12 mouse cellular contexts compared by ENCODE assay signal in the genomic region with DNA sequence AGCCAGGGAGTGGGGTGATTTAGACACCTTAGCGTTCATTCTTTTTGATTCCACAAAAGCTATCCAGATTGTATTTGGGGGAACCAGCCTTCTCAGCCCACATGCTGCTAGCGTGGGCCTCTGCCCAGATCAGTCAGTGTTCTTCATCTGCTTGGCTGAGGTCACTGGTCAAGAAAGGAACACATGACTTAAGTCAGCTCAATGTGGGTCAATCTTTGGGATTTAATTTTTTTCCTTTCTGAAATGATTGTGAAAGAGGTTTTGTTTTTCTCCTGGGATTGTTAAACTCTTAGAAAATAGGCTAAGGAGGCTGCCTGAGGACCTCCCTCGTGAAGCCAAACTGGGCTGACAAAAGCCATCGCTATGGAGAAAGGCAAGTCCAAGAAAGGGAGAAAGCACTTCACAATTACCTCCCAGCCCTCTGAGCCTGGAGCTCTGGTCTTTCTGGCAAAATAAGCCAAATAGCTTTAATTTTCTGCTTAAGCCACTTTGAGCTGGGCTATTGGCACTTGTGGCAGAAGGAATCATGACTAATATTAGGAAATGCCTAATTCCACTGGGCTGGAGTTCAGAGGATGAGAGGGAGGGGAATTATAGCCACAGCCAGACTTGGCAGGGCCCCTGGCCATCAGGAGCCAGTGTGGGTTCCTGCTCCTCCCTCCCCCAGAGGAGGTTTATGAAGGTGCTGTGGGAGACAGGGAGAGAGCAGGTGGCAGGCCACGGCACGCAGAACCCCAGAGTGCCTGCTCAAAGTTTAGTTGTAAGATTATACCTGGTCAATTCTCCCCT. TPM values are rescaled to one million over a fixed set of nuclear protein-coding genes. Genes with fewer than 3 reads are reported as not detected.
DNase-seq lines count a peak whose midpoint lies in the region; ATAC-seq and TF ChIP-seq lines count a peak whose summit lies in the region.
"Had no signal": no experiment of that assay in that cellular context is flagged by ENCODE, and none has a peak within 500 bp of the region (broad histone marks: within the 10 kb centered on the region; RNA-seq: fewer than 3 reads in every experiment).

No protein-coding gene starts in this region.

- peak; percentile 55 for DNase-seq in adrenal gland, postnatal 14 days
- DNase-seq in adrenal gland, postnatal 25 days: no peak
- DNase-seq in Muller cell, postnatal 12 days (ENCODE audit: inconsistent ontology term): peak; percentile 87
- DNase-seq in natural killer cell, adult 2 months (ENCODE audit: low spot score in 2 of 2): no peak
- no peak for DNase-seq in kidney, adult 8-10 months
- no peak for DNase-seq in left cerebral cortex, adult 2 months (ENCODE audit: extremely low spot score in 1 of 2, low spot score in 2 of 2)
- DNase-seq: B cell, adult 2 months; kidney, adult 9 months had no signal

- H3K9ac ChIP-seq in limb, embryonic 15.5 days: no peak overlapping the region
- H3K9ac ChIP-seq: liver, embryonic 14.5 days had no signal

- H3K4me3 ChIP-seq in embryonic fibroblast, embryonic 13.5 days (ENCODE audit: insufficient read depth, low read length): no peak overlapping the region
- no peak overlapping the region for H3K4me3 ChIP-seq in limb, embryonic 15.5 days
- H3K4me3 ChIP-seq in left cerebral cortex, adult 2 months: no peak overlapping the region

- WGBS in limb, embryonic 15.5 days: 62% methylated on average over 6 of the region's 6 CpGs

- no peaks in the 10 kb centered on the region for H3K36me3 ChIP-seq in limb, embryonic 15.5 days

- TF ChIP-seq POLR2A in embryonic fibroblast, embryonic 13.5 days (IDR thresholded peaks at IDR 0.05; ENCODE audit: low read depth, low read length): no peak

- no peaks in the 10 kb centered on the region for H3K9me3 ChIP-seq in limb, embryonic 15.5 days

- peaks cover 27% of the 10 kb centered on the region for H3K4me1 ChIP-seq in embryonic fibroblast, embryonic 13.5 days (ENCODE audit: control insufficient read depth, insufficient read depth, low read length)
- H3K4me1 ChIP-seq in limb, embryonic 15.5 days: peaks cover 48% of the 10 kb centered on the region

- H3K27me3 ChIP-seq in limb, embryonic 15.5 days: no peaks in the 10 kb centered on the region

- peak overlapping the region; percentile 75 for H3K27ac ChIP-seq in embryonic fibroblast, embryonic 13.5 days (ENCODE audit: insufficient read depth, low read length)
- peak overlapping the region; percentile 68 for H3K27ac ChIP-seq in limb, embryonic 15.5 days
- no peak overlapping the region for H3K27ac ChIP-seq in left cerebral cortex, adult 2 months
- H3K27ac ChIP-seq: liver, embryonic 14.5 days had no signal

- intact Hi-C loops in left cerebral cortex, adult 2 months (cut with DNase I): no loop called here

- no peak for TF ChIP-seq CTCF in embryonic fibroblast, embryonic 13.5 days (IDR thresholded peaks at IDR 0.05; ENCODE audit: borderline replicate concordance, insufficient read depth, low read length)
- TF ChIP-seq CTCF in left cerebral cortex, adult 2 months (IDR thresholded peaks at IDR 0.05): no peak

- no peak overlapping the region for H3K4me2 ChIP-seq in limb, embryonic 15.5 days

- ATAC-seq in limb, embryonic 15.5 days (ENCODE audit: insufficient number of reproducible peaks, low FRiP score, low TSS enrichment, low read depth): no peak

RNA-seq across cellular contexts. Expression of a gene that starts 22.5 kb away (rescaled TPM):
- total RNA-seq in adrenal gland, postnatal 14 days (2021): 358 and 494 TPM in 2 replicates
- total RNA-seq in adrenal gland, postnatal 25 days (2021): 74.0 and 116 TPM in 2 replicates
- polyA plus RNA-seq in embryonic fibroblast, embryonic 13.5 days (2011; ENCODE audit: insufficient read length, low read depth, missing spikeins): 6,098 and 7,850 TPM in 2 replicates
- 4,882 and 5,832 TPM in 2 replicates for polyA plus RNA-seq in limb, embryonic 15.5 days (2015; fragmentation: Nextera tagmentation; extraction: Ambion mirVana)
- 10 to 100 TPM; 15.2 to 16.9 TPM for total RNA-seq in left cerebral cortex, adult 2 months (2021)

RNA-seq across cellular contexts. Expression of a gene that starts 53.9 kb away (rescaled TPM):
- not detected in 2 replicates for total RNA-seq in adrenal gland, postnatal 14 days (2021)
- total RNA-seq in adrenal gland, postnatal 25 days (2021): not detected in 2 replicates
- polyA plus RNA-seq in embryonic fibroblast, embryonic 13.5 days (2011; ENCODE audit: insufficient read length, low read depth, missing spikeins): not detected in 2 replicates
- polyA plus RNA-seq in limb, embryonic 15.5 days (2015; fragmentation: Nextera tagmentation; extraction: Ambion mirVana): 0.42 TPM in 1 of 2 replicates, not detected in the other
- total RNA-seq in left cerebral cortex, adult 2 months (2021): not detected
- total RNA-seq: gastrocnemius, postnatal 36 days had no signal
- polyA plus RNA-seq: liver, embryonic 14.5 days had no signal

Comparison
In these comparisons a context has a peak if more than half of its experiments do, and no peak if none do; other contexts are left out.
1. DNase-seq: peak in adrenal gland, postnatal 14 days (single experiment) and Muller cell, postnatal 12 days (single experiment); none in adrenal gland, postnatal 25 days (single experiment), natural killer cell, adult 2 months (0 of 2), kidney, adult 8-10 months (0 of 2) and left cerebral cortex, adult 2 months (0 of 2).